Comparison of ENCODE assay signal across 9 mouse cellular contexts in genomic region chr3:51701950-51702349, GRCm38 (mm10). TPM values are rescaled to one million over a fixed set of nuclear protein-coding genes. Genes with fewer than 3 reads are reported as not detected.
A peak's percentile ranks its signal among the peaks of the same experiment; 100 is the strongest.
DNase-seq lines count a peak whose midpoint lies in the region; ATAC-seq and TF ChIP-seq lines count a peak whose summit lies in the region.
"Had no signal": no experiment of that assay in that cellular context is flagged by ENCODE, and none has a peak within 500 bp of the region (broad histone marks: within the 10 kb centered on the region; RNA-seq: fewer than 3 reads in every experiment).

No protein-coding gene starts in this region.

- H3K27me3 ChIP-seq in thymus, adult 2 months (ENCODE audit: control insufficient read depth, insufficient read depth, low read length): no peaks in the 10 kb centered on the region
- H3K27me3 ChIP-seq in hindbrain, embryonic 16.5 days (replicated peaks; ENCODE audit: control insufficient read depth, insufficient read depth, low read length): no peaks in the 10 kb centered on the region
- no peaks in the 10 kb centered on the region for H3K27me3 ChIP-seq in midbrain, embryonic 15.5 days (replicated peaks)

- no peak for TF ChIP-seq POLR2A in thymus, adult 2 months (IDR thresholded peaks at IDR 0.05; ENCODE audit: control insufficient read depth, extremely low read depth, insufficient read depth, low read length, poor library complexity)

- peak overlapping the region; percentile 80 for H3K4me2 ChIP-seq in hindbrain, embryonic 16.5 days (ENCODE audit: low read length)
- H3K4me2 ChIP-seq in midbrain, embryonic 15.5 days: peak overlapping the region; percentile 56

- WGBS in thymus, adult 2 months: 48% methylated on average over 13 of the region's 13 CpGs
- 4% methylated on average over 13 of the region's 13 CpGs for WGBS in hindbrain, embryonic 16.5 days
- WGBS in midbrain, embryonic 15.5 days: 3% methylated on average over 13 of the region's 13 CpGs

- DNase-seq in cerebellum, adult 11 months: peak; percentile 59
- DNase-seq in thymus, adult 2 months: peak; percentile 10
- no peak for DNase-seq in thymus, postnatal 10 days (ENCODE audit: low spot score in 2 of 2)
- no peak for DNase-seq in adipocyte (ENCODE audit: low spot score)
- no peak for DNase-seq in frontal cortex, adult 2 months (ENCODE audit: extremely low spot score in 1 of 2, low spot score in 1 of 2)

- H3K9me3 ChIP-seq in hindbrain, embryonic 16.5 days (ENCODE audit: control insufficient read depth, low read length): no peaks in the 10 kb centered on the region
- H3K9me3 ChIP-seq in midbrain, embryonic 15.5 days: no peaks in the 10 kb centered on the region

- no peak overlapping the region for H3K27ac ChIP-seq in thymus, adult 2 months (ENCODE audit: control insufficient read depth, insufficient read depth, low read length)
- H3K27ac ChIP-seq in hindbrain, embryonic 16.5 days (ENCODE audit: low read depth, low read length): peak overlapping the region; percentile 90
- peak overlapping the region; percentile 94 for H3K27ac ChIP-seq in midbrain, embryonic 15.5 days

- H3K4me1 ChIP-seq in thymus, adult 2 months (replicated peaks; ENCODE audit: control insufficient read depth, insufficient read depth, low read length): peaks cover 20% of the 10 kb centered on the region
- peaks cover 31% of the 10 kb centered on the region for H3K4me1 ChIP-seq in hindbrain, embryonic 16.5 days (ENCODE audit: control insufficient read depth, insufficient read depth, low read depth, low read length)
- H3K4me1 ChIP-seq in midbrain, embryonic 15.5 days: peaks cover 38% of the 10 kb centered on the region

- ATAC-seq in cerebellum, adult (ENCODE audit: insufficient number of reproducible peaks, low FRiP score, low TSS enrichment): no peak
- peak; percentile 69 for ATAC-seq in hindbrain, embryonic 16.5 days
- peak; percentile 83 for ATAC-seq in midbrain, embryonic 15.5 days (replicated peaks)

- no peak for TF ChIP-seq CTCF in thymus, adult 2 months (IDR thresholded peaks at IDR 0.05; ENCODE audit: borderline replicate concordance, control insufficient read depth, extremely low read depth, insufficient read depth, low read length, poor library complexity)

- no peak overlapping the region for H3K4me3 ChIP-seq in thymus, adult 2 months (ENCODE audit: control insufficient read depth, insufficient read depth, low read length)
- peak overlapping the region; percentile 42 for H3K4me3 ChIP-seq in hindbrain, embryonic 16.5 days (ENCODE audit: low read length)
- H3K4me3 ChIP-seq in midbrain, embryonic 15.5 days: peak overlapping the region; percentile 32
- H3K4me3 ChIP-seq: myocyte had no signal

- no peaks in the 10 kb centered on the region for H3K36me3 ChIP-seq in thymus, adult 2 months (ENCODE audit: control insufficient read depth, insufficient read depth, low read length)
- H3K36me3 ChIP-seq in hindbrain, embryonic 16.5 days (ENCODE audit: control insufficient read depth, insufficient read depth, low read length): no peaks in the 10 kb centered on the region
- H3K36me3 ChIP-seq in midbrain, embryonic 15.5 days (replicated peaks): no peaks in the 10 kb centered on the region

- peak overlapping the region; percentile 66 for H3K9ac ChIP-seq in hindbrain, embryonic 16.5 days (ENCODE audit: low read depth, low read length)
- peak overlapping the region; percentile 44 for H3K9ac ChIP-seq in midbrain, embryonic 15.5 days

RNA-seq across cellular contexts. Expression of gene Mgst2, which starts 41.8 kb away (rescaled TPM):
- 17.9 and 20.8 TPM in 2 replicates for polyA plus RNA-seq in thymus, adult 2 months (2012; rRNA removed)
- polyA plus RNA-seq in hindbrain, embryonic 16.5 days (2015; fragmentation: Nextera tagmentation; extraction: Ambion mirVana): 0.33 and 0.40 TPM in 2 replicates
- polyA plus RNA-seq in midbrain, embryonic 15.5 days (2015; fragmentation: Nextera tagmentation; extraction: Ambion mirVana): 0.48 and 0.57 TPM in 2 replicates
- 0.24 and 0.36 TPM in 2 replicates for polyA plus RNA-seq in frontal cortex, adult 2 months (2012; rRNA removed)

Comparison
In these comparisons a context has a peak if more than half of its experiments do, and no peak if none do; other contexts are left out.
1. DNase-seq: peak in cerebellum, adult 11 months (single experiment) and thymus, adult 2 months (single experiment); none in thymus, postnatal 10 days (0 of 2), adipocyte (single experiment) and frontal cortex, adult 2 months (0 of 2).
2. RNA of gene Mgst2, which starts 41.8 kb away (polyA plus RNA-seq): 17.9 to 20.8 TPM in thymus, adult 2 months; 0.48 to 0.57 TPM in midbrain, embryonic 15.5 days, 0.33 to 0.40 TPM in hindbrain, embryonic 16.5 days and 0.24 to 0.36 TPM in frontal cortex, adult 2 months; every median in the first group is over 10 times any median in the second.